Mouse (Mus musculus): ENCODE data around the gene Adprhl2.

- TF ChIP-seq CTCF (IDR thresholded peaks at IDR 0.05; ENCODE audit: low read depth, low read length): no peak
- TF ChIP-seq GATA1 (IDR thresholded peaks at IDR 0.05; ENCODE audit: borderline replicate concordance, low read length): no peak
- no peak for TF ChIP-seq TAL1 (conservative IDR thresholded peaks at IDR 0.05; ENCODE audit: low read depth, low read length)
- TF ChIP-seq POLR2AphosphoS5 (IDR thresholded peaks at IDR 0.05; ENCODE audit: insufficient replicate concordance, low read depth, low read length): no peak
- TF ChIP-seq GATA2 (IDR thresholded peaks at IDR 0.05; ENCODE audit: borderline replicate concordance, low read depth, low read length): no peak
These were observed 31.2 kb downstream of the Adprhl2 start for GRCm38 (mm10) chr4:126290314-126290713.

Measured in G1E (cell line).